Mouse (Mus musculus) brain, embryonic 14.5 days (tissue): Measurements from ENCODE around the gene Wdr75.

Experiments used
- CTCF ChIP-seq: fragments of 200-500 bp; IDR thresholded peaks from 2 replicates; pipeline ENCODE4 v1.5.1; 2012; ENCODE audit warnings: inconsistent platforms, mild to moderate bottlenecking, moderate library complexity, borderline replicate concordance; ENCODE audit not compliant: insufficient read depth, insufficient read length; ENCODE audit errors: extremely low read depth
- POLR2A ChIP-seq: fragments of 200-500 bp; IDR thresholded peaks from 2 replicates; pipeline ENCODE4 v1.6.1; 2012; ENCODE audit warnings: mild to moderate bottlenecking, inconsistent platforms, borderline replicate concordance; ENCODE audit not compliant: poor library complexity, insufficient read depth, insufficient read length, severe bottlenecking; ENCODE audit errors: extremely low read depth

DNA sequence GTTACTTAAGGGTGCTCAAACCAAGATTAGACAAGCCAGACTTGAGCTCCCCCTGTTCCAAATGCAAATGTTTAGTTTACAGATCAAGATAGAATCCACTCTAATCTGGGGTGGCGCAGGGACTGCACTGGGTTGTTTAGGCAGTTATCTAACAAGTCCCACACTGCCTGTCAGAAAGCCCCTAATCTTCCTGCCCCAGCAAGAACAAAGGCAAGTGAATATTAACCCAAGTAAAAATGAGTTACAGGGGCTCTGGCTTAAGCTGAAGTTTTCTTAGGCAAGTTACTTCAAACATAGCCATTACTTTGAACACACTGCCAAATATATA lies 33.5 kb upstream of the Wdr75 start:
- no peak for TF ChIP-seq POLR2A
- TF ChIP-seq CTCF = no peak
